Mouse (Mus musculus): ENCODE measurements around the gene Gbx2.

DNA sequence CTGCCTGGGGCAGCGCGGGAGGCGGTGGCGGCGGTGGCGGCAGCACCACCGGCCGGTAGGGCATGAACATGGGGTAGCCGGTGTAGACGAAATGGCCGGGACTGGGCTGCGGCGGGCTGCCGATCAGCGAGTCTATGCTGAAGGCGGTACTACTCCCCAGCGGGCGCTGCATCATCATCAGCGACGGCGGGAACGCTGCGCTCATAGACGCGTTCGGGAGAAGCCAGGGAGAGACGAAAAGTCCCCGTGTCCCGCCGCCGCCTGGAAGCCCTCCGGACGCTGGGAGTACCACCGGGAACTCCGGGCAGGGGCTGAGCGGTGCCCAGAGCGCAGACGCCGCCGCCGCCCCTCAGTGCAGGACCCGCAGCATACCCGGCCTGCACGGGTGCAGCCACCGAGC lies 428 bp downstream of the Gbx2 start:
- TF ChIP-seq POLR2A (IDR thresholded peaks at IDR 0.05; ENCODE audit: borderline replicate concordance, extremely low read depth, low read depth, low read length) (no peak), CTCF (IDR thresholded peaks at IDR 0.05; ENCODE audit: insufficient read depth, low read length) (no peak)
